Mouse (Mus musculus) CH12F3 (cell line): ENCODE results near the gene Phactr1.

Experiments used
- in situ Hi-C: fragments of 300-500 bp; cut with MboI; formaldehyde crosslinking; loops from 2 replicates; pipeline ENCODE4 v1.14.3; 2020; ENCODE audit warnings: low sequenced_read_pairs

Gene Phactr1

GRCm38 (mm10) chr13:42968537-42968936, 288.1 kb downstream of the Phactr1 start:
- in situ Hi-C loops = no loop called here

DNA sequence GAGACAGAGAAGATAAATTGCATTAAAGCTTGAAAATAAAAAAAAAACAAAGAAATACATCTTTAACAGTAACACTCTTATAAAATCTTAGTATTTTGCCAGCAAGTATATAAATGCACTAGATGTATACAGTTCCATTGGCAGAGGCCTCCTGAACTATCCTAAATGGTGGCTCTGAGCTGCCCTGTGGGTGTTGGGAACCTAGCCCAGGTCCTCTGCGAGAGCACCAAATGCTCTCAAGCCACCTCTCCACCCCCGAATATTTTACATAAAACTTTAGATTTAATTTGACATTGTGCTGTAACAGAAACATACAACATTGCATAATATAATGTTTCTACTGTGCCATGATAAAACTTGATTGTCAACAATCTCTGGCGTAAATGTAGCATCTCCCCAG, 293.1 kb downstream of the Phactr1 start:
- in situ Hi-C loops = no loop called here

DNA sequence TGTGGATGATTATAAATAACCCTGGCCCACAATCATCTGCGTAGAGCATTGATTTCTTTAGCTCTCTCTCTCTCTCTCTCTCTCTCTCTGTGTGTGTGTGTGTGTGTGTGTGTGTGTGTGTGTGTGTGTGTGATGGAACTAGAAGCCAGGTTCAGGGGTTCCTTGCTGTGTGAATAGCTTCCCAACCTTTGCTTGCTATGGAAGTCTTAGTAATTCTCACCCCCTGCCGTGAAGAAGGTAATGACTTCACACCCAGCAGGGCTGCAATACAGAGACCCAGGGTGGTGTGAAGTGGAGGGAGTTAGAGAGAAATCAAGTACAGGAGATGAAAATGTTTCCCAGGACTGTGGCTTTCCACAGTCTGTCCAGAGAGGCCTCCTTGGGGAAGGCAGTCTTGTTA, 293.5 kb downstream of the Phactr1 start:
- in situ Hi-C loops = no loop called here

GRCm38 (mm10) chr13:42974506-42974905, 294.1 kb downstream of the Phactr1 start:
- in situ Hi-C loops = no loop called here

- in situ Hi-C loops = no loop called here
These were observed 295.7 kb downstream of the Phactr1 start for GRCm38 (mm10) chr13:42976144-42976543.

DNA sequence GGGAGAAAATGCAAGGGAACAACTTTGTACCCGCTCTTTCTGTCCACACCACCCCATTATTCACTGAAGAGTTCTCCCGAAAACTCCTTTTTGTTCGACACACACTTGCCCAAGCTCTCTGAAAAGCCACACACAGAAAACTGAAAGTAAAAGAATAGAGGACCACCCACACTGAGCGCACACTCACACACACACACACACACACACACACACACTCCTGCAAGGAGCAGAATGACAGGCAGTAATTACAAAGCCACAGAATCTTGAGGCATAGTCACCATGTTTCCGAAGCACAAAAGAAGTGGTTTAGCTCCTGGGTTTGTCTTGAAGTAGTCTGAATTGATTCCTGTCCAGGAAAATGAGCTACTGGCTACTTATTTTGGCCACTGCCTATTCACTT, 296.5 kb downstream of the Phactr1 start:
- in situ Hi-C loops = no loop called here

- in situ Hi-C loops = no loop called here
These were observed 300.2 kb downstream of the Phactr1 start for GRCm38 (mm10) chr13:42980581-42980980.

DNA sequence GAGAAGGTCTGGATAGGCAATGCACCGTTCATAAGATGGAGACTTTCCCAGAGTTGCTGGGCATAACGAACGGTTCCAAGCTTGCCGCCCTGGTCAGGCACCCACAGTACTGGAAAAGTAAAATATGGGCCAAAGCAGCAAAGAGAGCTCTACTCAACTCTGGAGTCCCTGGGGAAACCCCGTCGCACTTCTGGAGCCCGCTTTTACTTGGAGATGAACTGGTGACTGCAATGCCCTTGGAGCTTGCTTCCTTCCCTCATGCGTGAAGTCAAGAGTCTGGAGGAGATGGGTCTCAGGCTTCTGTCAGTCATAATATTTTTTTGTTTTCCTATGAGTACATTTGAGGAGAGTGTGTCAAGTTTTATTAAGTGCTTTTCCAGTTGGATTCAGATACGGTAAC, 302.2 kb downstream of the Phactr1 start:
- in situ Hi-C loops = no loop called here

DNA sequence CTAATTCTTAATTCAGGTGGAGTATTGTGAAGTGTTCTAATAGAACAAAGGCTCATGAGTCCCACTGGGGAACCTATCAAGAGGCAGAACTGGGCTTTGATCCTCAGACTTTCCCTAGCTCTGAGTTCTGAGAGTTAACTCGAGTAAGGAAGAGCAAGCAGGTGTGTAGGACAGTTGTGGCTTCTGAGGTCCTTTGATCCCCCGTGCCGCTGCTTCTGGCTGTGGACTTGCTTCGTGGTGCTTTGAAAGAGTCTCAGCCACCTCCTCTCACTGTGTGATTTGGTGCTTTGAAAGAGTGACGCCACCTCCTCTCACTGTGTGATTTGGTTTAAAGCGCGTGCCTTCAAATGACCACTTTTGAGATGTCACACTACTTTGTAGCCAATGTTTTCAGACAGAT, 305.4 kb downstream of the Phactr1 start:
- in situ Hi-C loops = no loop called here

DNA sequence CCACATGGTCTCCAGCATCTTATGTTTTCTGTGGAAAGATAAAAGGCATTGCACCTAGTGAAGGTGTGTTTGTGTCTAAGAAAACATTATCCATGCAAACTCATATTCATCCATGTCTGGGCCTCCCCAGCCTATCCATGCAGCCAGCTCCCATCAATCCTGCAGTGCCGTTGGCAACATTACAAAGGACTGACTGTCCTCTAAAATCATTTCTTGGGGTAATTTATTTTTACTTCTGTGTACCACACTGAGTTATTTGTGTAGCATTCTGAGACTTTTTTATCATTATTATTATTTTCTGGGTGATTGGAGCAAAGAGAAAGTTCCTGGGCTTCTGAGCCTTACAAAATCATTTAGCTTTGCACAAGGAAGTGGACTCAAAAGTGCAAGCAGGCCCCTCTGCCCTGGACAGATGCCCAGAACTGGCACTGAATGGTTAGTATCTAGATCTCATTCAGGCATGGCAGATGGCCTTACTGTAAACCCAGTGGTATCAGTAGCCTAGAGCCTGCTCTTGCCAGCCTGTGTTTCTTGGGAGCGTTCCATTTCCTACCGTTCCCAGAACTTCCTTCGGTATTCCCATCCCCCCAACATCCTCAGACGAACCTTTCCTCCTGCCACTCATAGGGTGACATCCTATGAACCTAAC, 307.6 kb downstream of the Phactr1 start:
- in situ Hi-C loops = no loop called here

- in situ Hi-C loops = no loop called here
These were observed 309.1 kb downstream of the Phactr1 start for GRCm38 (mm10) chr13:42989481-42989880.

GRCm38 (mm10) chr13:42990051-42990450, 309.6 kb downstream of the Phactr1 start:
- in situ Hi-C loops = no loop called here

- in situ Hi-C loops = no loop called here
These were observed 310.2 kb downstream of the Phactr1 start for GRCm38 (mm10) chr13:42990493-42991111.

DNA sequence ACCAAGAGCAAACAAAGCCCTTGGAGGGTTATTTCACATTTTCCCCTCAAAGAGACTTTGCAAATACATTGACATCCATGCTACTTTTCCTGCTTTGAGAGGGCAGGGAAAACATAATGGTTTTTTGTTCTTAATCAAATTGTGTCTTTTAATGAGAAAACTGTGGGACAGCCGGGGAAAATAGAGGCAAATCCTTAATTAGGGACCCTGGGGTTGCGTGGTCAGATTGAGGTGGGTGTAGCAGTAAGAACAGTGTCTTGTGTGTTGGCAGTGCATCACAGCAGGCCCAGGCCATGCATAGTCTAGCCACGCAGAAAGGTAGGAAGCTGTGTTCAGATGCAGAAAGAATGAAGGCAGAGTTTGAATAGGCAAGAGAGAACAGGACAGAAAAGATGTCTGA, 310.7 kb downstream of the Phactr1 start:
- in situ Hi-C loops = no loop called here

DNA sequence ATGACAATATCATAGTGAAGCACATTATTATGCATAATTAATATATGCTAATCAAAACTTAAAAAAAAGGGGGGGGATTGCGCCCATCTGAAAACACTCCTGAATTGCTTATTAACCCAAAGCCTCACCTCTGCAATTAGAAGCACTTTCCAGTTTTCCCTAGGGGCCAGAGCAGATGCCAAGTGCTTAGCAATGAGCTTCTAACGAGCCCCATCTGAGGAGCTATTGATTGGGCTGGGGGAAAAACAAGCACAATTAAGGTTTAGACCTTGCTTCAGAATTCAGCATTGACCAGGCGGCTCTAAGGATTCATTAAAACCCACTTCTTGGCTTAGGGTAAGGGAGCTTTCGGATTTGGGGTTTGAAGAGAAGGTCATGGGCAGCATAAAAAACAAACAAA, 311.9 kb downstream of the Phactr1 start:
- in situ Hi-C loops = no loop called here

GRCm38 (mm10) chr13:42994276-42994675, 313.9 kb downstream of the Phactr1 start:
- in situ Hi-C loops = no loop called here

- in situ Hi-C loops = no loop called here
These were observed 315.8 kb downstream of the Phactr1 start for GRCm38 (mm10) chr13:42996188-42996587.

DNA sequence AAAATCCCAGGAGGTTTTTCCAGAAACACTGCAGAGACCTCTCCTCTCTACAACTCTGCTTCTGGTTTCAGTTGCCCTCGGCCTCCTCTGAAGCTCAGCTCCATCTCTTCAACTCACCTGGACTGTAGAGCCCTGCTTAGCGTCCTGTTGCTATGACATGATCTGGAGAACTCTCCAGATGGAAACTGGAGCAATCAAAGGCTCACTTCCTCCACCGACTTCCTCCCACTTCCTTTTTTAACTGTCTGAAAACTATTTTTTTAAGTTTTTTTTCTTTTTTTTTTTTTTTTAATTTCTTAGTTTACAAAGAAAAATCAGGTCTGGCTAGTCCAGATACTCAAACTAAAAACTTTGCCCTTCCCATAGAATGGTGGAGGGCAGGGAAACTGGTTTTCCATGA, 318.9 kb downstream of the Phactr1 start:
- in situ Hi-C loops = no loop called here

GRCm38 (mm10) chr13:43005131-43005579, 324.7 kb downstream of the Phactr1 start:
- in situ Hi-C loops = no loop called here

GRCm38 (mm10) chr13:43008466-43008865, 328.0 kb downstream of the Phactr1 start:
- in situ Hi-C loops = no loop called here

DNA sequence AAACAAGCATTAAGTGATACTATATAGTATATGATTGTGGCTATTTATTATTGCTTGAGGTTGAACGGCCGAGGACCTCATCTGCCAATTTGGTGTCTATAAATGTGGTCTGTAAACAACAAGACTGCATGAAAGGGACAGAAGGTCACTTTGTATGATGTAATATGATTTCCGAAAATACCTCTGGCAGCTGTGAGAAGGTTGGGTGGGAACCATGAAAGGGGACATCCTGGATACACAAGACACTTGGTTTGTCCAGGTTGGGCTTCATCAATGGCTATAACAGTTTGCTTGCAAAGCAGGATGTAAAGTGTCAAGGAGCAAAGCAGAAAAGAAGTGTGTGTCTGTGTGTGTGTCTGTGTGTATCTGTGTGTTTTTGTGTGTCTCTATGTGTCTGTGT, 329.2 kb downstream of the Phactr1 start:
- in situ Hi-C loops = no loop called here

GRCm38 (mm10) chr13:43011516-43011915, 331.1 kb downstream of the Phactr1 start:
- in situ Hi-C loops = no loop called here

- in situ Hi-C loops = no loop called here
These were observed 333.6 kb downstream of the Phactr1 start for GRCm38 (mm10) chr13:43013984-43014383.
